Mouse (Mus musculus) limb, embryonic 14.5 days (tissue): ENCODE measurements around the gene Marcksl1. TPM values are rescaled to one million over a fixed set of nuclear protein-coding genes. Genes with fewer than 3 reads are reported as not detected.
"Not testable (repeated sequence)": the region's sequence is repeated elsewhere in the genome, so short reads cannot be mapped to it uniquely, and the experiment has no call there.

ENCODE experiments used
- ATAC-seq: fragments of 200-750 bp; cut with Nextera tagmentation; 2 replicates; pipeline ENCODE4 v1.8.0; 2017; ENCODE audit warnings: low read depth, moderate number of reproducible peaks, moderate TSS enrichment; ENCODE audit not compliant: low FRiP score
- DNase-seq: peaks from one replicate; pipeline ENCODE4 v3.0.0-alpha.2; 2015; ENCODE audit warnings: low spot score
- H3K27ac ChIP-seq: fragments of 300-500 bp; sonication (generic); replicated peaks from 2 replicates; pipeline ENCODE4 v1.5.1; 2014; ENCODE audit warnings: low read depth, mild to moderate bottlenecking, low read length, moderate library complexity, mixed read lengths
- H3K27me3 ChIP-seq: fragments of 300-500 bp; sonication (generic); 2 replicates; pipeline ENCODE4 v1.6.1; 2014; ENCODE audit warnings: low read length, mixed read lengths; ENCODE audit not compliant: control insufficient read depth, insufficient read depth
- H3K36me3 ChIP-seq: fragments of 300-500 bp; sonication (generic); 2 replicates; pipeline ENCODE4 v1.6.1; 2014; ENCODE audit warnings: mild to moderate bottlenecking, low read length, moderate library complexity, mixed read lengths; ENCODE audit not compliant: control insufficient read depth, insufficient read depth
- H3K4me1 ChIP-seq: fragments of 300-500 bp; sonication (generic); 2 replicates; pipeline ENCODE4 v1.6.1; 2014; ENCODE audit warnings: antibody characterized with exemption, low read length, mixed read lengths; ENCODE audit not compliant: control insufficient read depth, insufficient read depth
- H3K4me2 ChIP-seq: fragments of 300-500 bp; sonication (generic); replicated peaks from 2 replicates; pipeline ENCODE4 v1.6.1; 2014; ENCODE audit warnings: low read depth, mild to moderate bottlenecking, low read length, moderate library complexity; ENCODE audit not compliant: severe bottlenecking
- H3K4me3 ChIP-seq: fragments of 300-500 bp; sonication (generic); replicated peaks from 2 replicates; pipeline ENCODE4 v1.5.1; 2014; ENCODE audit warnings: low read length
- H3K9ac ChIP-seq: fragments of 300-500 bp; sonication (generic); 2 replicates; pipeline ENCODE4 v1.6.1; 2014; ENCODE audit warnings: mild to moderate bottlenecking, low read depth, low read length, moderate library complexity; ENCODE audit not compliant: severe bottlenecking
- H3K9me3 ChIP-seq: fragments of 300-500 bp; sonication (generic); 2 replicates; pipeline ENCODE4 v1.6.1; 2016; ENCODE audit warnings: low read length; ENCODE audit not compliant: control insufficient read depth
- POLR2A ChIP-seq: fragments of 200-500 bp; IDR thresholded peaks from 2 replicates; pipeline ENCODE4 v1.8.0; 2012; ENCODE audit warnings: inconsistent platforms, mild to moderate bottlenecking, moderate library complexity, borderline replicate concordance; ENCODE audit not compliant: insufficient read depth, insufficient read length; ENCODE audit errors: extremely low read depth
- WGBS: fragments of 180-500 bp; shearing (Covaris S2); extraction: QIAGEN DNeasy Blood & Tissue Kit; methylation state at CpG from one replicate; pipeline ENCODE4 v1.1.7; 2014; 5-methylcytosine and 5-hydroxymethylcytosine counted together
- polyA plus RNA-seq, 2 experiments: library from polyadenylated mRNA; depleted of rRNA in 1 of 2; stranded (reverse) in 1 of 2; unstranded in 1 of 2; fragments of >200 nt; fragmentation: Nextera tagmentation in 1 of 2; extraction: Ambion mirVana in 1 of 2; gene quantifications; 2 replicates each; pipeline versions ENCODE4 v1.2.1 to v1.2.3; 2012 to 2014

Gene Marcksl1
- polyA plus RNA-seq, 2 experiments = 563 to 648 TPM

DNA sequence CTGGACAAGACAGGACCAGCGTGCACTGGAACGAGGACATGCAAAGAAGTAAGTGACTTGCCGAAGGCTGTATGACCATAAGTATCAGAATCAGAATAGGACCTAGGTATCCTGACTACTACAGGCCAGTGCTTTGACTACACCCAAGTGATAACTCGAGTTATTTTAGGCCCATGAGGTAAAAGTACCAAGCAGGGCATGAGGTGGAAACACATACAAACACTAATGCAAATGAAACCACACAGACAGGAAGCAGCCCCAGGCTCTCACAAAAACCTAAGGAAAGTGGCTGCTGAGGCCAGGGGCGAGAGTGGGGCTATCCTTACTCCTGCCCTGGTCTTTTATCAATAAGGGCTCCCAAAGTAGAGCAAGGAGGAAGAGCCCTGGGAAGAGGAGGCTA lies 12.0 kb downstream of the Marcksl1 start:
- no peak for ATAC-seq
- Histone ChIP-seq H3K4me3 (no peak overlapping the region), H3K9ac (no peak overlapping the region), H3K27ac (no peak overlapping the region), H3K36me3 (peaks cover 91% of the 10 kb centered on the region), H3K4me1 (no peaks in the 10 kb centered on the region), H3K9me3 (no peaks in the 10 kb centered on the region), H3K4me2 (no peak overlapping the region), H3K27me3 (no peaks in the 10 kb centered on the region)
- DNase-seq = no peak
- TF ChIP-seq POLR2A = no peak
- 84% methylated on average over 5 of the region's 5 CpGs for WGBS

DNA sequence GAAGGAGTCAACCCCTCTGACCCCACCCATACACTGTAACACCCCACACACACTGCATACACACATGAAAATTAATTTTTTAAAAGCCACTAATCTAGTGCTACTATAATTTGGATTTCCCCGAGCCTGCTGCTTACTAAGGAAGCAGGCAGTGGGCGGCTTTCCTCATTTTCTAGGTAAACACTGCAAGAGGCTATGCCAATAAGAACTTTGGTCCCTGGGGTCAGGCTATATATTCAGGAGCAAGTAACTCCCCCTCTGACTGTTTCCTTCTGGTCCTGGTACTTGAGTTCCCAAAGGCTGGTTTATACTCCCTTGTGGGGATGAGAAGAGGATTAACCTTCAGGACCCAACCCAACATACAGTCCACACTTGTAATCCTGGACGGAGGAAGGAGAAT lies 12.5 kb downstream of the Marcksl1 start:
- H3K4me1 ChIP-seq = no peaks in the 10 kb centered on the region
- H3K4me3 ChIP-seq = no peak overlapping the region
- no peak overlapping the region for H3K27ac ChIP-seq
- no peak overlapping the region for H3K9ac ChIP-seq
- H3K9me3 ChIP-seq = no peaks in the 10 kb centered on the region
- H3K36me3 ChIP-seq = peaks cover 94% of the 10 kb centered on the region
- 83% methylated on average over 3 of the region's 3 CpGs for WGBS
- DNase-seq (no peak), ATAC-seq (no peak)
- H3K27me3 ChIP-seq = no peaks in the 10 kb centered on the region
- TF ChIP-seq POLR2A = no peak
- no peak overlapping the region for H3K4me2 ChIP-seq

DNA sequence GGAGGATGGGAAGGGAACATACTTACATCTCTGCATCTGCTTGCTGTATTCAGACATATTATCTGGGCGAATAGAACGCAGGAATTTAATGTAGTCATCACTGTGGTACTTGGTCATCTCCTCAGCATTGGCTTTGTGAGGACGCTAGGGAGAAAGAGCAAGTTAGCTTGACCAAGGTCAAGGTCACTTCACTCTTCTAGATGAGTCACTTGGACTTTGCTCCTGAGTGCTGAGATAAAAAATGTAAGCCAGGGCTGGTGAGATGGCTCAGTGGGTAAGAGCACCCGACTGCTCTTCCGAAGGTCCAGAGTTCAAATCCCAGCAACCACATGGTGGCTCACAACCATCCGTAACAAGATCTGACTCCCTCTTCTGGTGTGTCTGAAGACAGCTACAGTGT lies 15.5 kb downstream of the Marcksl1 start:
- not testable (repeated sequence) for H3K27me3 ChIP-seq, H3K4me1 ChIP-seq, ATAC-seq, DNase-seq, H3K4me2 ChIP-seq, H3K27ac ChIP-seq, H3K9ac ChIP-seq, H3K4me3 ChIP-seq, H3K9me3 ChIP-seq
- peaks cover 88% of the 10 kb centered on the region for H3K36me3 ChIP-seq
- WGBS = 96% methylated on average over 5 of the region's 6 CpGs

DNA sequence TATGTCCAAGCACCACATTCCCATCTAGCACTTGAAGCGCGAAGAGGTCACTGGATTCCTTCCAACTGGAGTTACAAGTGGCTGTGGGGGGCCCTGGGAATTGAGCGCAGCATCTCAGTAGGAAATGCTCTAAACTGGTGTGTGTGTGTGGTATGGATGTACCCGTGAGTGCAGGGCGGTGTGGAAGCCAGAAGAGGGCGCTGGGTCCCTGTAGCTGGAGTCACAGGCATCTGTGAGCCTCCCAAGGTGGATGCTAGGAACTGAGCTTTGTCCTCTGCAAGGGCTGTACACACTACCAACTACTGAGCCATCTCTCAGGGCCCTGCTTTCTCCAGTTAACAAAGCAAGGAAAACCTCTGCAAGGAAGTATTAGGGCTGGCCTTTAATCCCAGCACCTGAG lies 26.6 kb downstream of the Marcksl1 start:
- Histone ChIP-seq H3K4me2 (no peak overlapping the region), H3K36me3 (peaks cover 19% of the 10 kb centered on the region), H3K4me3 (no peak overlapping the region), H3K27ac (no peak overlapping the region), H3K4me1 (peaks cover 7% of the 10 kb centered on the region), H3K27me3 (no peaks in the 10 kb centered on the region), H3K9me3 (no peaks in the 10 kb centered on the region), H3K9ac (no peak overlapping the region)
- ATAC-seq (no peak), DNase-seq (no peak)
- WGBS = 93% methylated on average over 6 of the region's 6 CpGs
- no peak for TF ChIP-seq POLR2A

DNA sequence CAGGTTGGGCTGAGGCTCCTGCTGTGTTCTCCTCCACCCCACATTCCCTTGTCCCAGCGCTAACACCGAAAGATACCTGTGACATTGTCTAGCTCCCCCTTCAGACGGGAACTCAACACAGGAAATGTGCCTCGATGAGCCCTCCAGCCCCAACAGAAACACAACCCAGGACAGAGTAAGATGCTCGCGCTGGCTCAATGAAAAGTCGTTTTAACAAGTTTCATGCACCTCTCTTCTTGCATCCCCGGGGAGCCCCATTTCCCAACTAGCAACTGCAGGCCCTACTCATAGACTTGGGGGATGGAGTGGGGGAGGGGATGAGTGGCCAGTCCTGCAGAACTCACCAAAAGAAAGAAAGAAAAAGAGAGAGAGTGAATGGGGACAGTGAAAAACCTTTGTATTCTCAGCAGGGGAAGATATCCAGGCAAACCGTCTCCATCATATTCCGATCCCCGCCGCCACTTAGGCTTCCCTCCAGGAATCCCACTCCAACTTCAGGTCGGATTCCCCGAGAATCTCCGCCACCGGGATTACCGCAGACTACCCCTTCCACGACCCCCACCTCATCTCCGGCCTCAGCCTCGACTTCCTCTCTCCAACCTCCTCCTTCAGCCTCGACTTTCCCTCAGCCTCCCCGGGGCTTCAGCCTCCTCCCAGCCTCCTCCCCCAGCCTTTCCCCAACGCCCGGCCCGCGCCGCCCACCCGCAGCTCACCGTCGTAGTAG lies 28.6 kb downstream of the Marcksl1 start:
- H3K4me2 ChIP-seq = peak overlapping the region; percentile 85
- H3K9ac ChIP-seq = peak overlapping the region; percentile 79
- DNase-seq (peak; percentile 12), ATAC-seq (no peak)
- no peak for TF ChIP-seq POLR2A
- peaks cover 7% of the 10 kb centered on the region for H3K4me1 ChIP-seq
- no peaks in the 10 kb centered on the region for H3K9me3 ChIP-seq
- 0% methylated on average over 26 of the region's 30 CpGs for WGBS
- peak overlapping the region; percentile 77 for H3K27ac ChIP-seq
- peaks cover 10% of the 10 kb centered on the region for H3K36me3 ChIP-seq
- peak overlapping the region; percentile 83 for H3K4me3 ChIP-seq
- no peaks in the 10 kb centered on the region for H3K27me3 ChIP-seq

DNA sequence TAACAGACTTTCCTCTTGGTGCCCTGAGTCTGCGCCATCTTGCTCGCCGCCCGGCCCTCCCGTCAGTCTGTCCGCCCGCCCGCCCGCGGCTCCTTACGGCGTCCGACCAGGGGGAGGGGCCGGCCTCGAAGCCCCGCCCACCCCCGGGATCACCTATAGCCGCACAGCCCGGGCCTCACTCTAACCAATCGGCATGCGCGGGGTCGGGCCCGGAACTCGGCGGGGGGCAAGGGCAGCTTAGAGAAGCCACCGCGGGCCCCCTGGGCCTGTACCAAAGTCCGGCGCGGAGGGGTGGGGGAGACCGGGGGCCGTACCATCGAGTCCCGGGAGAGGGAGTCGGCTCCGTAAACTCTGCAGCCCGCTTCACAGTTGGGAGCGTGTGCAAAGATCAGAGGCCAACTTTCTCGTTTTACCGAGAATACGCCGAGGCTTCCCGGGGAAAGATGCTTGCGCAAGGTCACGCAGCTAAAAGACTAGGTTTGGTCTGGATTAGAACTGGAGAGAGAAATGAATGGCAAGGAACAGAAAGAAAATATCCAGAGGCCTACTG lies 29.3 kb downstream of the Marcksl1 start, which contains the start of gene Hdac1:
Gene Hdac1 (minus strand): TSS at position 122 of the 550 bp plus-strand sequence.
- TF ChIP-seq POLR2A = 0 out of 2 replicates have a peak, but pooled peaks have one; percentile 32

More for the DNA sequence above, 29.3 kb downstream of the Marcksl1 start, which contains the start of gene Hdac1:
- peaks cover 7% of the 10 kb centered on the region for H3K4me1 ChIP-seq
- no peaks in the 10 kb centered on the region for H3K9me3 ChIP-seq
- H3K9ac ChIP-seq = peak within 1 kb of the TSS; percentile 79
- peak within 1 kb of the TSS; percentile 77 for H3K27ac ChIP-seq
- peak; percentile 100 for ATAC-seq
- under 1% methylated on average over 43 of the region's 46 CpGs for WGBS
- no peaks in the 10 kb centered on the region for H3K27me3 ChIP-seq
- H3K4me2 ChIP-seq = peak within 1 kb of the TSS; percentile 85
- peak; percentile 98 for DNase-seq
- H3K4me3 ChIP-seq = peak within 1 kb of the TSS; percentile 83
- peaks cover 9% of the 10 kb centered on the region for H3K36me3 ChIP-seq
